Mouse (Mus musculus): Measurements from ENCODE around the gene Col6a3. TPM values are rescaled to one million over a fixed set of nuclear protein-coding genes. Genes with fewer than 3 reads are reported as not detected.

The Col6a3 gene
- polyA plus RNA-seq (2015; fragmentation: Nextera tagmentation; extraction: Ambion mirVana) = 5.0 and 10.5 TPM in 2 replicates

DNA sequence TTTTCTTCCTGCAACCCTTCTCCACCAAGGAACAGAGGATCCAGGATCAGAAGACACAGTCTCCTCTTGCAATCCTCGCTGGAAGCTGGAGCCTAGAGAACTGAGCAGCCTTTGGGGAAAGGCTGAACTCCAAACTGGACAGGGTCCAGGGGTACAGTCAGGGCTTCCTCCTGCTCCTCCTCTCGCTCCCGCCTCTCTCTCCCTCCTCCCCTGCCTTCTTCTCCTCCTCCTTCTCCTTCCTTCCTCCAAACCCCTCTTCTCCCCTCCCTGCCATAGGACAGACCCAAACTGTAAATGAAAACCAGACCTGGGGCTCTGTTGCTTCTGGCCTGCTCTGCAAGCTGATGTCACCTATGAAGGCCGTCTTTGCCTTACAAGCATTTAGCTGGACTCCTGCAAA is at the start of gene Col6a3:
Col6a3 (minus strand) TSS at position 136 of the 400 bp plus-strand sequence.
- ATAC-seq = no peak
- H3K27ac ChIP-seq (ENCODE audit: low read length) = no peak within 1 kb of the TSS

DNA sequence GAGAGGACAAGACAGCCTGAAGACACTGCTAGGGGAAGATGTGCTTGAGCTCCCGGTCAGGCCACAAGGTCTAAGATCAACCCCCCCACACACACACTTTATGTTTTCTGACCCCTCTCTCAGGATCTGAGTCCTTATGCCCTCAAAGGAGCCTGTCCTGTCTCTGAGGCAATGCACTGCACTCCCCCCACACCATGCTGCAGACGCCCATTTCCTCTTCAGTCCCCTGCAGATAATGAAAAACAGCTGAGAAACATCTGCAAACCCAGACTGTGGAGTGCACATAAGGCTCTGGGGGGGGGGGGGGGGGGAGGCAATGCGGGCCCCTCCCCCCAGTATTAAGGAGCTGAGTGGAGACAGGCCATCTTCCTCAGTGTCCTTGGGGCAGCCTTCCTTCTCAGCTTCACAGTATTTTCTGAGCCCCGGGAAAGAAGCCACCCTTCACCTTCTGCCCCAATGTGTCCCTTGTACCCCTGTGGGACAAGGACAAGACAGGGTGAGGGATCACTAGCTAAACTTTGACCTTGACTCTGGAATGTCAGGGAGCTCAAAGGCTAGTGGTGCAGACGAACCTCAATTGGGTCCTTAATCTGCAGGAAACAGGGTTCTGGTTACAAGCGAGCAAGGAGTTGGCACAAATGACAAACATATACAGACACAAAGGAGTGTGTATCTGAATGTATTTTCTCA is 42.1 kb upstream of the Col6a3 start:
- no peaks in the 10 kb centered on the region for H3K27me3 ChIP-seq (replicated peaks; ENCODE audit: control insufficient read depth, insufficient read depth, low read length)
- peaks cover 3% of the 10 kb centered on the region for H3K9me3 ChIP-seq (ENCODE audit: control insufficient read depth, low read length)
- H3K4me2 ChIP-seq (ENCODE audit: low read length) = no peak overlapping the region
- no peaks in the 10 kb centered on the region for H3K36me3 ChIP-seq (ENCODE audit: control insufficient read depth, insufficient read depth)
- 70% methylated on average over 5 of the region's 6 CpGs for WGBS
- H3K4me3 ChIP-seq (replicated peaks; ENCODE audit: low read length) = no peak overlapping the region
- H3K4me1 ChIP-seq (replicated peaks; ENCODE audit: control insufficient read depth, insufficient read depth, low read length) = no peaks in the 10 kb centered on the region
- ATAC-seq = no peak
- no peak overlapping the region for H3K9ac ChIP-seq (replicated peaks; ENCODE audit: low read depth, low read length)
- H3K27ac ChIP-seq (ENCODE audit: low read length) = no peak overlapping the region

More for the DNA sequence above, at the start of gene Col6a3:
- no peak within 1 kb of the TSS for H3K9ac ChIP-seq (replicated peaks; ENCODE audit: low read depth, low read length)
- no peak within 1 kb of the TSS for H3K4me2 ChIP-seq (ENCODE audit: low read length)
- no peaks in the 10 kb centered on the region for H3K4me1 ChIP-seq (replicated peaks; ENCODE audit: control insufficient read depth, insufficient read depth, low read length)
- H3K27me3 ChIP-seq (replicated peaks; ENCODE audit: control insufficient read depth, insufficient read depth, low read length) = no peaks in the 10 kb centered on the region
- no peak within 1 kb of the TSS for H3K4me3 ChIP-seq (replicated peaks; ENCODE audit: low read length)
- WGBS = 60% methylated on average over 4 of the region's 4 CpGs
- no peaks in the 10 kb centered on the region for H3K9me3 ChIP-seq (ENCODE audit: control insufficient read depth, low read length)
- H3K36me3 ChIP-seq (ENCODE audit: control insufficient read depth, insufficient read depth) = no peaks in the 10 kb centered on the region

GRCm38 (mm10) chr1:90876486-90877270 is 32.9 kb upstream of the Col6a3 start:
- H3K27me3 ChIP-seq (replicated peaks; ENCODE audit: control insufficient read depth, insufficient read depth, low read length) = no peaks in the 10 kb centered on the region
- no peak overlapping the region for H3K4me3 ChIP-seq (replicated peaks; ENCODE audit: low read length)
- H3K9me3 ChIP-seq (ENCODE audit: control insufficient read depth, low read length) = no peaks in the 10 kb centered on the region
- no peaks in the 10 kb centered on the region for H3K4me1 ChIP-seq (replicated peaks; ENCODE audit: control insufficient read depth, insufficient read depth, low read length)
- no peak for ATAC-seq
- no peaks in the 10 kb centered on the region for H3K36me3 ChIP-seq (ENCODE audit: control insufficient read depth, insufficient read depth)
- no peak overlapping the region for H3K27ac ChIP-seq (ENCODE audit: low read length)
- no peak overlapping the region for H3K9ac ChIP-seq (replicated peaks; ENCODE audit: low read depth, low read length)
- no peak overlapping the region for H3K4me2 ChIP-seq (ENCODE audit: low read length)
- WGBS = 69% methylated on average over 5 of the region's 5 CpGs

- WGBS = 42% methylated on average over 2 of the region's 2 CpGs
- H3K9me3 ChIP-seq (ENCODE audit: control insufficient read depth, low read length) = no peaks in the 10 kb centered on the region
- H3K4me3 ChIP-seq (replicated peaks; ENCODE audit: low read length) = no peak overlapping the region
These were observed 32.2 kb upstream of the Col6a3 start for GRCm38 (mm10) chr1:90875961-90876360.

GRCm38 (mm10) chr1:90875371-90875770 is 31.6 kb upstream of the Col6a3 start:
- Histone ChIP-seq H3K27me3 (replicated peaks; ENCODE audit: control insufficient read depth, insufficient read depth, low read length) (no peaks in the 10 kb centered on the region), H3K9me3 (ENCODE audit: control insufficient read depth, low read length) (no peaks in the 10 kb centered on the region), H3K4me2 (ENCODE audit: low read length) (no peak overlapping the region), H3K36me3 (ENCODE audit: control insufficient read depth, insufficient read depth) (no peaks in the 10 kb centered on the region), H3K4me3 (replicated peaks; ENCODE audit: low read length) (no peak overlapping the region), H3K27ac (ENCODE audit: low read length) (no peak overlapping the region), H3K9ac (replicated peaks; ENCODE audit: low read depth, low read length) (no peak overlapping the region), H3K4me1 (replicated peaks; ENCODE audit: control insufficient read depth, insufficient read depth, low read length) (no peaks in the 10 kb centered on the region)
- no peak for ATAC-seq
- 83% methylated on average over 8 of the region's 8 CpGs for WGBS

More at GRCm38 (mm10) chr1:90875961-90876360, 32.2 kb upstream of the Col6a3 start:
- H3K4me2 ChIP-seq (ENCODE audit: low read length) = no peak overlapping the region
- no peaks in the 10 kb centered on the region for H3K27me3 ChIP-seq (replicated peaks; ENCODE audit: control insufficient read depth, insufficient read depth, low read length)
- ATAC-seq = no peak
- H3K36me3 ChIP-seq (ENCODE audit: control insufficient read depth, insufficient read depth) = no peaks in the 10 kb centered on the region
- no peaks in the 10 kb centered on the region for H3K4me1 ChIP-seq (replicated peaks; ENCODE audit: control insufficient read depth, insufficient read depth, low read length)
- H3K9ac ChIP-seq (replicated peaks; ENCODE audit: low read depth, low read length) = no peak overlapping the region
- H3K27ac ChIP-seq (ENCODE audit: low read length) = no peak overlapping the region

GRCm38 (mm10) chr1:90870581-90870980 is 26.8 kb upstream of the Col6a3 start:
- Histone ChIP-seq H3K4me1 (replicated peaks; ENCODE audit: control insufficient read depth, insufficient read depth, low read length) (no peaks in the 10 kb centered on the region), H3K27me3 (replicated peaks; ENCODE audit: control insufficient read depth, insufficient read depth, low read length) (no peaks in the 10 kb centered on the region), H3K4me2 (ENCODE audit: low read length) (no peak overlapping the region), H3K4me3 (replicated peaks; ENCODE audit: low read length) (no peak overlapping the region), H3K9me3 (ENCODE audit: control insufficient read depth, low read length) (no peaks in the 10 kb centered on the region), H3K9ac (replicated peaks; ENCODE audit: low read depth, low read length) (no peak overlapping the region), H3K36me3 (ENCODE audit: control insufficient read depth, insufficient read depth) (no peaks in the 10 kb centered on the region), H3K27ac (ENCODE audit: low read length) (no peak overlapping the region)
- 90% methylated on average over 2 of the region's 2 CpGs for WGBS
- ATAC-seq = no peak

GRCm38 (mm10) chr1:90866734-90867133 is 23.0 kb upstream of the Col6a3 start:
- no peak overlapping the region for H3K4me2 ChIP-seq (ENCODE audit: low read length)
- ATAC-seq = no peak
- 90% methylated on average over 7 of the region's 7 CpGs for WGBS
- no peak overlapping the region for H3K9ac ChIP-seq (replicated peaks; ENCODE audit: low read depth, low read length)
- H3K9me3 ChIP-seq (ENCODE audit: control insufficient read depth, low read length) = no peaks in the 10 kb centered on the region
- H3K4me3 ChIP-seq (replicated peaks; ENCODE audit: low read length) = no peak overlapping the region
- no peaks in the 10 kb centered on the region for H3K4me1 ChIP-seq (replicated peaks; ENCODE audit: control insufficient read depth, insufficient read depth, low read length)
- no peaks in the 10 kb centered on the region for H3K27me3 ChIP-seq (replicated peaks; ENCODE audit: control insufficient read depth, insufficient read depth, low read length)
- H3K27ac ChIP-seq (ENCODE audit: low read length) = no peak overlapping the region
- H3K36me3 ChIP-seq (ENCODE audit: control insufficient read depth, insufficient read depth) = no peaks in the 10 kb centered on the region

GRCm38 (mm10) chr1:90855880-90856279 is 12.1 kb upstream of the Col6a3 start:
- ATAC-seq = no peak
- Histone ChIP-seq H3K4me3 (replicated peaks; ENCODE audit: low read length) (no peak overlapping the region), H3K27me3 (replicated peaks; ENCODE audit: control insufficient read depth, insufficient read depth, low read length) (no peaks in the 10 kb centered on the region), H3K36me3 (ENCODE audit: control insufficient read depth, insufficient read depth) (no peaks in the 10 kb centered on the region), H3K27ac (ENCODE audit: low read length) (no peak overlapping the region), H3K9ac (replicated peaks; ENCODE audit: low read depth, low read length) (no peak overlapping the region), H3K9me3 (ENCODE audit: control insufficient read depth, low read length) (no peaks in the 10 kb centered on the region), H3K4me1 (replicated peaks; ENCODE audit: control insufficient read depth, insufficient read depth, low read length) (no peaks in the 10 kb centered on the region), H3K4me2 (ENCODE audit: low read length) (no peak overlapping the region)
- WGBS = 67% methylated on average over 5 of the region's 5 CpGs

DNA sequence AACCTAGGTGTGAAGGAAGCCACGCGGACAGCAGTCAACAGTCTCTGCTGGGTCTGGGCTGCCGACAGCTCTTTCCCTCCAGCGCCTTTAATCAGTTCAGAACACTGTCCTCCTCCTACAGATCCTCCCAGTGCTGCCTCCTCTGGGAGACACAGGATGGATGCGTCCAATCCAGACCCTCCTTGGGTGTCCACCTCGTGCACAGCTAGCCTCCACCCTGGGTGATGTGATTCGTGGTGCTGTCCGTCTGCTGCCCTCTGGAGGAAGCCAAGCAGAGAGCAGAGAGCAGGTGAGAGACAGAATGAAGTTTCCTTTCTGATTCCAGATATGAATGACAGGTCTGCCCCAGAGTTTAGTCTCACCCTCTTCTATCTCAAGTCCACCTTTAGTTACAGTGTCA is 6.1 kb upstream of the Col6a3 start:
- H3K27ac ChIP-seq (ENCODE audit: low read length) = no peak overlapping the region
- no peak overlapping the region for H3K9ac ChIP-seq (replicated peaks; ENCODE audit: low read depth, low read length)
- H3K4me2 ChIP-seq (ENCODE audit: low read length) = no peak overlapping the region
- no peaks in the 10 kb centered on the region for H3K36me3 ChIP-seq (ENCODE audit: control insufficient read depth, insufficient read depth)
- H3K4me1 ChIP-seq (replicated peaks; ENCODE audit: control insufficient read depth, insufficient read depth, low read length) = no peaks in the 10 kb centered on the region
- H3K4me3 ChIP-seq (replicated peaks; ENCODE audit: low read length) = no peak overlapping the region
- WGBS = 39% methylated on average over 8 of the region's 8 CpGs
- H3K27me3 ChIP-seq (replicated peaks; ENCODE audit: control insufficient read depth, insufficient read depth, low read length) = no peaks in the 10 kb centered on the region
- no peaks in the 10 kb centered on the region for H3K9me3 ChIP-seq (ENCODE audit: control insufficient read depth, low read length)
- no peak for ATAC-seq
